Mouse (Mus musculus) cerebellum, adult 2 months (tissue): Measurements from ENCODE around the gene Stag3.

Experiments
- CTCF ChIP-seq: fragments of 200-500 bp; IDR thresholded peaks from 2 replicates; pipeline ENCODE4 v1.5.1; 2011; ENCODE audit warnings: low read depth, mild to moderate bottlenecking, control low read depth, low read length, moderate library complexity, borderline replicate concordance; ENCODE audit not compliant: insufficient read depth
- POLR2A ChIP-seq: fragments of 200-500 bp; IDR thresholded peaks from 2 replicates; pipeline ENCODE4 v1.6.1; 2011; ENCODE audit warnings: low read length, control low read depth, borderline replicate concordance; ENCODE audit not compliant: insufficient read depth

GRCm38 (mm10) chr5:138272409-138272923 is 7.6 kb upstream of the Stag3 start, which contains the start of gene Gal3st4:
- TF ChIP-seq CTCF (no peak), POLR2A (no peak)
